In the genomic region with DNA sequence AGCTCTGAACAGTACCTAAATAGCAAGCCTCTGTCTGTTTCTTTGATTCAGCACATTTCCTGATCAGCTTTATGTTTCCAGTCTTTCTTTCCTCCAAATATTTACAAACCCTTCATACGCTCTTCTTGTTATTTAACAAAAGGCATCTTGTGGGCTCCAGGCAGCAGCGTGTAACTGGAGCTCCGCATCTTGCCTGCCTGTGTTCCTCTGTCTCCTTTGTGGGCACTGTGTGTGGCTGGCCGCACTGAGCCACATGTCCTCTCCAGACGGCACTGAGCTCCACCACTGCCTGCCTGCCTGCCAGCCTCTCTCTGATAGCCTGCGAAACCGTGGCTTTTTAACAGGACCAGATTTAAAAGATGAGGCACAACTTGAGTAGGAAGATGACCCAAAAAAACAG, we compare ENCODE assay signal across 24 mouse cellular contexts.
DNase-seq lines count a peak whose midpoint lies in the region; ATAC-seq and TF ChIP-seq lines count a peak whose summit lies in the region.
"Had no signal": no experiment of that assay in that cellular context is flagged by ENCODE, and none has a peak within 500 bp of the region (broad histone marks: within the 10 kb centered on the region; RNA-seq: fewer than 3 reads in every experiment).

No protein-coding gene starts in this region.

- no peak overlapping the region for H3K27ac ChIP-seq in forebrain, embryonic 14.5 days (ENCODE audit: low read depth, low read length)
- no peak overlapping the region for H3K27ac ChIP-seq in forebrain, embryonic 10.5 days
- H3K27ac ChIP-seq in lung, embryonic 15.5 days: no peak overlapping the region
- no peak overlapping the region for H3K27ac ChIP-seq in lung, postnatal 0 days (ENCODE audit: low read length)
- no peak overlapping the region for H3K27ac ChIP-seq in embryonic facial prominence, embryonic 14.5 days (replicated peaks; ENCODE audit: low read depth, low read length)
- H3K27ac ChIP-seq: gastrocnemius, adult 2 months; heart, embryonic 13.5 days; hindbrain, embryonic 15.5 days; kidney, embryonic 15.5 days; liver, embryonic 14.5 days had no signal

- H3K4me3 ChIP-seq in forebrain, embryonic 14.5 days (ENCODE audit: low read depth, low read length): no peak overlapping the region
- H3K4me3 ChIP-seq in forebrain, embryonic 10.5 days: no peak overlapping the region
- no peak overlapping the region for H3K4me3 ChIP-seq in lung, embryonic 15.5 days
- no peak overlapping the region for H3K4me3 ChIP-seq in lung, postnatal 0 days (ENCODE audit: low read depth, low read length)
- H3K4me3 ChIP-seq in embryonic facial prominence, embryonic 14.5 days (ENCODE audit: low read depth, low read length): no peak overlapping the region
- H3K4me3 ChIP-seq: gastrocnemius, adult 2 months; heart, embryonic 13.5 days; hindbrain, embryonic 15.5 days; kidney, embryonic 15.5 days had no signal

- no peaks in the 10 kb centered on the region for H3K9me3 ChIP-seq in forebrain, embryonic 14.5 days (replicated peaks; ENCODE audit: control insufficient read depth, low read length)
- no peaks in the 10 kb centered on the region for H3K9me3 ChIP-seq in forebrain, embryonic 10.5 days
- no peaks in the 10 kb centered on the region for H3K9me3 ChIP-seq in lung, embryonic 15.5 days
- no peaks in the 10 kb centered on the region for H3K9me3 ChIP-seq in lung, postnatal 0 days (ENCODE audit: low read length)
- H3K9me3 ChIP-seq in embryonic facial prominence, embryonic 14.5 days (ENCODE audit: control insufficient read depth, low read length): no peaks in the 10 kb centered on the region
- H3K9me3 ChIP-seq: heart, embryonic 13.5 days; hindbrain, embryonic 15.5 days; kidney, embryonic 15.5 days had no signal

- TF ChIP-seq POLR2A in brain, embryonic 14.5 days (IDR thresholded peaks at IDR 0.05; ENCODE audit: borderline replicate concordance, extremely low read depth, insufficient read depth, insufficient read length, poor library complexity, severe bottlenecking): no peak

- no peak overlapping the region for H3K9ac ChIP-seq in forebrain, embryonic 14.5 days (ENCODE audit: low read length)
- no peak overlapping the region for H3K9ac ChIP-seq in lung, embryonic 15.5 days
- no peak overlapping the region for H3K9ac ChIP-seq in lung, postnatal 0 days (replicated peaks; ENCODE audit: low read depth)
- no peak overlapping the region for H3K9ac ChIP-seq in embryonic facial prominence, embryonic 14.5 days (ENCODE audit: low read depth, low read length)
- H3K9ac ChIP-seq: heart, embryonic 13.5 days; hindbrain, embryonic 15.5 days; kidney, embryonic 15.5 days; liver, embryonic 14.5 days had no signal

- H3K4me1 ChIP-seq in forebrain, embryonic 14.5 days (ENCODE audit: control insufficient read depth, insufficient read depth, low read length): no peaks in the 10 kb centered on the region
- H3K4me1 ChIP-seq in forebrain, embryonic 10.5 days: peaks cover 7% of the 10 kb centered on the region; the same call in 1 of the 2 replicates
- H3K4me1 ChIP-seq in lung, embryonic 15.5 days: 0 out of 2 replicates have a peak, but pooled peaks cover 6% of the 10 kb centered on the region
- H3K4me1 ChIP-seq in lung, postnatal 0 days (ENCODE audit: insufficient read depth, low read depth, low read length): no peaks in the 10 kb centered on the region
- H3K4me1 ChIP-seq in embryonic facial prominence, embryonic 14.5 days (ENCODE audit: control insufficient read depth, insufficient read depth, low read length): no peaks in the 10 kb centered on the region
- H3K4me1 ChIP-seq: heart, embryonic 13.5 days; hindbrain, embryonic 15.5 days; kidney, embryonic 15.5 days had no signal

- TF ChIP-seq CTCF in lung, postnatal 0 days (IDR thresholded peaks at IDR 0.05): no peak
- TF ChIP-seq CTCF in brain, embryonic 14.5 days (IDR thresholded peaks at IDR 0.05; ENCODE audit: borderline replicate concordance, extremely low read depth, insufficient read depth, insufficient read length): no peak

- 33% methylated on average over 7 of the region's 7 CpGs for WGBS in forebrain, embryonic 14.5 days
- 53% methylated on average over 7 of the region's 7 CpGs for WGBS in forebrain, embryonic 10.5 days
- WGBS in lung, embryonic 15.5 days: 21% methylated on average over 7 of the region's 7 CpGs
- WGBS in lung, postnatal 0 days: 27% methylated on average over 7 of the region's 7 CpGs
- WGBS in embryonic facial prominence, embryonic 14.5 days: 35% methylated on average over 7 of the region's 7 CpGs

- TF ChIP-seq EP300 in lung, postnatal 0 days (IDR thresholded peaks at IDR 0.05): no peak

- no peak overlapping the region for H3K4me2 ChIP-seq in forebrain, embryonic 14.5 days (ENCODE audit: low read length)
- no peak overlapping the region for H3K4me2 ChIP-seq in lung, embryonic 15.5 days
- H3K4me2 ChIP-seq in lung, postnatal 0 days (replicated peaks; ENCODE audit: low read depth, low read length): no peak overlapping the region
- no peak overlapping the region for H3K4me2 ChIP-seq in embryonic facial prominence, embryonic 14.5 days (ENCODE audit: low read depth, low read length)
- H3K4me2 ChIP-seq: heart, embryonic 13.5 days; hindbrain, embryonic 15.5 days; kidney, embryonic 15.5 days had no signal

- no peak for DNase-seq in forebrain, embryonic 14.5 days (ENCODE audit: low spot score)
- DNase-seq in forebrain, embryonic 10.5 days (ENCODE audit: extremely low spot score, low spot score): no peak
- no peak for DNase-seq in lung, postnatal 0 days (ENCODE audit: low spot score)
- DNase-seq in brain, embryonic 14.5 days (ENCODE audit: low read depth): peak; percentile 55
- DNase-seq in embryonic facial prominence, embryonic 14.5 days (ENCODE audit: low spot score): peak; percentile 31
- DNase-seq: adrenal gland, postnatal 25 days; cerebellum, adult 18-20 months; cerebellum, postnatal 10 days; gastrocnemius, adult 2 months; gastrocnemius, postnatal 36 days; heart, postnatal 10 days; kidney, adult 18-20 months; kidney, postnatal 25 days; liver; lung, adult 2 months; retina, postnatal 1 day; right cerebral cortex, postnatal 14 days had no signal

- H3K27me3 ChIP-seq in forebrain, embryonic 14.5 days (replicated peaks; ENCODE audit: control insufficient read depth, insufficient read depth, low read length): no peaks in the 10 kb centered on the region
- no peaks in the 10 kb centered on the region for H3K27me3 ChIP-seq in forebrain, embryonic 10.5 days (ENCODE audit: poor library complexity, severe bottlenecking)
- H3K27me3 ChIP-seq in lung, embryonic 15.5 days: no peaks in the 10 kb centered on the region
- H3K27me3 ChIP-seq in lung, postnatal 0 days (replicated peaks; ENCODE audit: insufficient read depth, low read length): no peaks in the 10 kb centered on the region
- no peaks in the 10 kb centered on the region for H3K27me3 ChIP-seq in embryonic facial prominence, embryonic 14.5 days (replicated peaks; ENCODE audit: control insufficient read depth, insufficient read depth, low read length)
- H3K27me3 ChIP-seq: heart, embryonic 13.5 days; hindbrain, embryonic 15.5 days; kidney, embryonic 15.5 days had no signal

- ATAC-seq in forebrain, embryonic 14.5 days: peak; percentile 54; the same call in 1 of the 2 replicates
- ATAC-seq in lung, embryonic 15.5 days (ENCODE audit: borderline replicate concordance, extremely low read depth, low FRiP score, low TSS enrichment): peak; percentile 78; the same call in 1 of the 2 replicates
- no peak for ATAC-seq in lung, postnatal 0 days
- ATAC-seq in embryonic facial prominence, embryonic 14.5 days (ENCODE audit: low read depth): peak; percentile 75; the same call in 1 of the 2 replicates
- no peak for ATAC-seq in erythroblast, adult 5-6 weeks (replicated peaks; ENCODE audit: low FRiP score, poor library complexity, severe bottlenecking)
- ATAC-seq: CD4-positive, CD25-positive, alpha-beta regulatory T cell, adult 4 months had no signal

- H3K36me3 ChIP-seq in forebrain, embryonic 14.5 days (ENCODE audit: control insufficient read depth, insufficient read depth, low read length): no peaks in the 10 kb centered on the region
- no peaks in the 10 kb centered on the region for H3K36me3 ChIP-seq in forebrain, embryonic 10.5 days (replicated peaks)
- no peaks in the 10 kb centered on the region for H3K36me3 ChIP-seq in lung, embryonic 15.5 days
- H3K36me3 ChIP-seq in lung, postnatal 0 days (ENCODE audit: insufficient read depth, low read length): no peaks in the 10 kb centered on the region
- H3K36me3 ChIP-seq in embryonic facial prominence, embryonic 14.5 days (ENCODE audit: control insufficient read depth, insufficient read depth, low read length): no peaks in the 10 kb centered on the region
- H3K36me3 ChIP-seq: heart, embryonic 13.5 days; hindbrain, embryonic 15.5 days; kidney, embryonic 15.5 days had no signal

Comparison
In these comparisons a context has a peak if more than half of its experiments do, and no peak if none do; other contexts are left out.
1. ATAC-seq: peak in forebrain, embryonic 14.5 days (single experiment), lung, embryonic 15.5 days (single experiment) and embryonic facial prominence, embryonic 14.5 days (single experiment); none in lung, postnatal 0 days (single experiment) and erythroblast, adult 5-6 weeks (single experiment).
2. DNase-seq: peak in brain, embryonic 14.5 days (single experiment) and embryonic facial prominence, embryonic 14.5 days (single experiment); none in forebrain, embryonic 14.5 days (single experiment), forebrain, embryonic 10.5 days (single experiment) and lung, postnatal 0 days (single experiment).